Mouse (Mus musculus) left cerebral cortex, adult 18-20 months (tissue): ENCODE data around the gene Ccl6. TPM values are rescaled to one million over a fixed set of nuclear protein-coding genes. Genes with fewer than 3 reads are reported as not detected.
"Not testable (repeated sequence)": the region's sequence is repeated elsewhere in the genome, so short reads cannot be mapped to it uniquely, and the experiment has no call there.

Experiments
- DNase-seq, 2 experiments: peaks; one replicate each; pipeline ENCODE4 v3.0.0; 2021 to 2022; ENCODE audit warnings: low spot score in 2 of 2, mixed read lengths in 1 of 2
- total RNA-seq, 2 experiments: library from RNA; stranded (reverse); gene quantifications; 2 replicates each; pipeline ENCODE4 v1.2.3; 2021

Gene Ccl6
- total RNA-seq, 2 experiments from 2014 or later: 0.75 to 0.98 TPM

DNA sequence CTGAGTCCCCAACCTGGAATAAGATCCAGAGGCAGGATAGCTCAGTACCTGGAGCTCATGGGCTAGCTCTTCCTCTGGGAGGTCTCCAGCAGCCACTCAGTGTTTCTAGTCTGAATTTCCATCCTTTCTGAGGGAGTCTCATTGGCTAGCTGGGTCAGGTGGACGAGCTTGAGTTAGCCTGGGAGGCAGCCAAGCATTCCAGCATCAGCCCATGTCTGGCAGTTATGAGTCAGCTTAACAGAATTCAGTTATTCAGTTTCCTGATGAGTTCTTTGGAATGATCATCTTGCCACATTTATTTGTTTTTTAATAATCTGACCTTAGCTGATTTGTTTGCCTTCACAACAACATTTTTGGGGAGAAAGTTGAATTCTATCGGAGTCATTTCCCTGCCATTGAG, 29.1 kb downstream of the Ccl6 start:
- DNase-seq: peak; percentile 15 to 22

- DNase-seq: no peak
Observed at GRCm38 (mm10) chr11:83562311-83562887, 30.5 kb downstream of the Ccl6 start.

GRCm38 (mm10) chr11:83560405-83560804, 32.5 kb downstream of the Ccl6 start:
- no peak for DNase-seq

GRCm38 (mm10) chr11:83557074-83557473, 35.8 kb downstream of the Ccl6 start:
- DNase-seq: no peak

DNA sequence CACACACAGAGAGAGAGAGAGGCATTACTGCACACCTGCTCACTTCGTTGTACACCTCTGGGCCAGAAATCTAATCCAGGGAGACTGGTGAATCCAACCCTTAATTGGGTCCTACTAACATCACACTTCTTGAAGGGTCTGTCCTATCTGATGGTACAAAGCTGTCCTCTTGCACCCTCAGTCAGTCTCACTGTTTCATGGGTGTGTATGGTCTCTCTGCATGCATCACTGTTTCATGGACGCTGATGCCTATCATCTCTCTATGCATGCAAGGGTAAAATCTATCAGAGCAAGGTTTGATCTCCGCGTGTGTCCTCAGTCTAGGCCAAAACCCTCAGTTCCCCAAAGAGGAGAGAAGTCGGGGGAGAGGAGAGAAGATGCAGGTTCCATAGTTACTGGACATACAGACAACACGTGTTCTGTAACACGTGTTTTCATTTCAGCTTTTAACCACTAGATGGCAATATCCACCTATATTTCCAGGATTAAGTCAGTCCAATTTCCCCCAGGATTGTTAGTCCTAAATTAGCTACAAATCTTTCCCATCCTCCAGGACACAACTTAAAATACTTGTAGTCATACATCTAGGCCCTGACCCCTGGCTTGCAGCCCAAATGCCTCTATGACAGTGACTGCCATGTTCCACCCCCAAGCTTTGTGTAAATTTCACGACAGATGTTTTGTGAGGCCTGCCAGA, 36.7 kb downstream of the Ccl6 start:
- DNase-seq: no peak

GRCm38 (mm10) chr11:83551668-83552067, 41.2 kb downstream of the Ccl6 start:
- DNase-seq: no peak

DNA sequence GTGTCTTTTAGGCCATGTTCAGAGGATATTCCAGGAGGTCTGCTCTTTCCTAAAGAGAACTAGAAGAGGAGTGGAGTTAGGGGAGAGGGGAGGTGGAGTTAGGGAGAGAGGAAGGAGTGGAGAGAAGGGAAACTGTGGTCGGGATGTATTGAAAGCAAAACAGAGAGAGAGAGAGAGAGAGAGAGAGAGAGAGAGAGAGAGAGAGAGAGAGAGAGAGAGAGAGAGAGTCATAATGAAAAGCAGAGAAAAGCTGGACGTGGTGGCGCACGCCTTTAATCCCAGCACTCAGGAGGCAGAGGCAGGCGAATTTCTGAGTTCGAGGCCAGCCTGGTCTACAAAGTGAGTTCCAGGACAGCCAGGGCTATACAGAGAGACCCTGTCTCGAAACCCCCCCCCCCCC, 41.9 kb downstream of the Ccl6 start:
- not testable (repeated sequence) for DNase-seq

DNA sequence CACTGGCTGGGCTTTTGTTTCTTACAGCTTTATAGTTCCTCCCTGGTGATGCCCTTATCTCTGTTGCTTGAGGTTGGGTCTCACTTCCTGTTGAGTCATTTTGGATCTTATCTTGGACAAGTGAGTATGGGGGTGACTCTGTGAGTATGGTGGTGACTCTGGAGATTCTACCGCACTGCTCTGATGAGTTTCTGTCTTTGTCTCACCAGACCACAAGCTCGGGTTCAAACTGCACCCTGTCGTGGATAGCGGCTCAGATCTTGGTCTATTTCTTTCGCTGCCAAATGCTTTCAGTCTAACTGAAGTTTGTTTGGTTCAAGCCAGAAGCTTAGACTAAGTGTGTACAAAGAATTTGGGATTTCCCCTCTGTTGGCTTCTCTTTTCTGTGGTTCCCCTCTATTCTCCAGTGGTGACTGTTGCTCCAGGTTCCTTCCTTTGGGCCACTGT, 42.7 kb downstream of the Ccl6 start:
- no peak for DNase-seq

DNA sequence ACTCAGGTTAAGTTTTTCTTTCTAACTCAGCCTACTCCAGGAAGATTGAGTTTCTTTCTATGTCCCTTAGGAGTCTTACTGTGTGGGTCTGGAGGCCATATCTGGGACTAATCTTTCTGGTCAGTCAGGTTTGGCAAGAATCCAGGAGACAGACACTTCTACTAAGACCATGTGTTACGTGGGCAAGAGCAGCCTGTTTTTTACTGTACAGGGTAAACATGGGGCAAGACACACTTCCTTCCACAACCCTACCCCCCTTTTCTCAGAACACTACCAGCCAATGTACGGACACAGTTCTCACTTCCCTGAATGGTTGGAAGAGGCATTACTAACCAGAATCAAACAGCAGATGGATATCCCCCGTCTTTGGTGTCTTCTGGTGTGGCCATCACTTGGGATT, 48.7 kb downstream of the Ccl6 start:
- DNase-seq: no peak

GRCm38 (mm10) chr11:83541415-83541814, 51.5 kb downstream of the Ccl6 start:
- no peak for DNase-seq

DNA sequence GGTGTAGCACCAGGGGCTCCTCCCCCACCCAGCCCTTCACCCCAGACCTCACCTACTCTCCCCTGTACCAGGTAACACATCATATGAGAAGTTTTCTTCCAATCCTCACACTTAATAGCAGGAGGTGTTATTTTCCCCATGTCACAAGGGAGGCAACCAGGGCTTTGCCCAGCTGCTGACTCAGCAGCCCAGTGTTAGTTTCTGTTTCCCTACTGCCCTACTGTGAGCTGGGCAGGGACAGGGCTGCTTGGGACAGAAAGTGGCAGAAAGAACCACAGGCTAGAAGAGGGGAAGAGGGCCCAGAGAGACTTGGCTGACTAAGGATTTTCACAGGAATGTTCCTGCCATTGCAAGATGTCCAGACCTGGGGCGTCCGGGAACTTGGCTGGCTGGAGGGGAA, 52.0 kb downstream of the Ccl6 start:
- no peak for DNase-seq

GRCm38 (mm10) chr11:83538705-83539314, 54.1 kb downstream of the Ccl6 start:
- no peak for DNase-seq

Other genes with a start within 250 kb of the Ccl6 start
- 100 to 1,000 TPM; 268 to 269 TPM for gene Rasl10b, start 183.9 kb downstream of the Ccl6 start, total RNA-seq
- not detected for gene Gas2l2, start 163.6 kb downstream of the Ccl6 start, total RNA-seq
- gene 1700020L24Rik, start 155.4 kb downstream of the Ccl6 start, total RNA-seq: under 1 TPM; 0.47 to 0.53 TPM
- gene Mmp28, start 130.0 kb downstream of the Ccl6 start, total RNA-seq: 1 to 10 TPM; 2.5 to 3.9 TPM
- gene Taf15, start 120.0 kb downstream of the Ccl6 start, total RNA-seq: 10 to 100 TPM; 56.2 to 60.3 TPM
- gene Heatr9, start 70.9 kb downstream of the Ccl6 start, total RNA-seq: not detected
- gene Ccl5, start 62.6 kb downstream of the Ccl6 start, total RNA-seq: not detected
- gene Ccl9, start 14.5 kb downstream of the Ccl6 start, total RNA-seq: 1 to 10 TPM; 2.7 to 2.8 TPM
- not detected for gene Rpl9-ps1, start 52.5 kb upstream of the Ccl6 start, total RNA-seq
- gene Ccl3, start 56.3 kb upstream of the Ccl6 start, total RNA-seq: not detected
- not detected for gene Ccl4, start 69.5 kb upstream of the Ccl6 start, total RNA-seq
- gene Wfdc17, start 110.9 kb upstream of the Ccl6 start, total RNA-seq: not detected
- 1 to 10 TPM; 1.1 to 1.2 TPM for gene Wfdc18, start 115.9 kb upstream of the Ccl6 start, total RNA-seq
- not detected for gene Wfdc21, start 153.9 kb upstream of the Ccl6 start, total RNA-seq
- gene Heatr6, start 160.6 kb upstream of the Ccl6 start, total RNA-seq: 10 to 100 TPM; 12.0 to 13.2 TPM